Mouse (Mus musculus) embryonic fibroblast, embryonic 13.5 days (primary cell): ENCODE measurements around the gene Psmd13. TPM values are rescaled to one million over a fixed set of nuclear protein-coding genes. Genes with fewer than 3 reads are reported as not detected.

Experiments used
- H3K27ac ChIP-seq: 2 replicates; pipeline ENCODE4 v1.5.1; 2012; ENCODE audit warnings: low read length, control low read depth, inconsistent platforms; ENCODE audit not compliant: insufficient read depth
- H3K4me1 ChIP-seq: 2 replicates; pipeline ENCODE4 v1.6.1; 2011; ENCODE audit warnings: low read length; ENCODE audit not compliant: control insufficient read depth, insufficient read depth
- H3K4me3 ChIP-seq: 2 replicates; pipeline ENCODE4 v1.5.1; 2011; ENCODE audit warnings: mild to moderate bottlenecking, control low read depth, low read length; ENCODE audit not compliant: insufficient read depth
- CTCF ChIP-seq: IDR thresholded peaks from 2 replicates; pipeline ENCODE4 v1.5.1; 2011; ENCODE audit warnings: mild to moderate bottlenecking, control low read depth, low read length, moderate library complexity, borderline replicate concordance; ENCODE audit not compliant: insufficient read depth
- POLR2A ChIP-seq: IDR thresholded peaks from 2 replicates; pipeline ENCODE4 v1.6.1; 2011; ENCODE audit warnings: low read depth, mild to moderate bottlenecking, control low read depth, low read length, moderate library complexity
- polyA plus RNA-seq: library from polyadenylated mRNA; stranded (reverse); fragments of >200 nt; gene quantifications from 2 replicates; pipeline ENCODE4 v1.2.4, GENCODE M21; 2011; ENCODE audit warnings: low read depth; ENCODE audit not compliant: missing spikeins, insufficient read length

Gene Psmd13
- polyA plus RNA-seq, 1 experiment: 206 TPM

GRCm38 (mm10) chr7:140855860-140856784 is 25.6 kb upstream of the Psmd13 start, which contains the start of gene Gm45785:
TSS of gene Gm45785 (minus strand) at chr7:140856331.
- 0 out of 2 replicates have a peak, but pooled peaks cover 4% of the 10 kb centered on the region for H3K4me1 ChIP-seq
- H3K4me3 ChIP-seq: peak within 1 kb of the TSS; percentile 80
- TF ChIP-seq POLR2A (peak; percentile 80), CTCF (no peak)
- H3K27ac ChIP-seq: peak within 1 kb of the TSS; percentile 78

DNA sequence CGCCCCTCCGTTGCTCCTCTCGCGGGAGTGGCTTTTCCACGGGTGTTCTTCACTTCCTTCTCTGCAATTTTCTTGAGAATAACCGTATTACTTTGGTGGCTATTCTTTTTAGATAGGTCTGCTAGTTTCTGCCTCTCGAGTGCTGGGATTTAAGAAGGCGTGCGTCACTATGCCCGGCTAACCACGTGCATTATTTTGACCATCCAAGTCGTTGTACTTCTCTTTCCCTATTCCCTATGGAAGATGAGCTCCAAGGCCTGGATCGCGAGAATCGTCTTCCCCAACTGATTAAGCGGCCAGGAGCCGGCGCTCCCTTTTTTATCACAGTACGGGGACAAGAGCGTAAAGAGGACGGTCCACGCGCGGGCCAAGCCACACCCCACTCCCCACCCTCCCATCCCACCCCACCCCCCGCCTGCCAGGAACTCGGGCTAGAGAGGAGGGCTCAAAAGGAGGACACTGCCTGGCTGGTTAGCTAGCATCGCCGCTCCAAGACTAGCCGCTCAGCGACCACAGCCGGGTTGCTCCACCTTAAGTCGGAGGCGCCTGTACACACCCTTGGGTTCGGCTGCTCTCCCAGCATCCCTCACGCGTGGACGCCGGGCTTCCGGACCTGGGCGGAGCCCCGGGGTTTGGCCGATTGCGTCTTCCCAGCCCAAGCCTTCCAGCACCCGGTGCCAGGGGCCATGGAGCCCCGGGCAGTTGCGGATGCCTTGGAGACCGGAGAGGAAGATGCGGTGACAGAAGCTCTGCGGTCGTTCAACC is 24.8 kb upstream of the Psmd13 start, which contains the start of gene Ric8a:
Ric8a (plus strand) TSS at position 173 of the 765 bp plus-strand sequence.
- TF ChIP-seq POLR2A (peak; percentile 74), CTCF (no peak)
- peak within 1 kb of the TSS; percentile 80 for H3K4me3 ChIP-seq
- H3K27ac ChIP-seq: peak within 1 kb of the TSS; percentile 78
- 0 out of 2 replicates have a peak, but pooled peaks cover 4% of the 10 kb centered on the region for H3K4me1 ChIP-seq

- TF ChIP-seq CTCF: no peak
- TF ChIP-seq POLR2A: no peak
These were observed 23.9 kb upstream of the Psmd13 start, which contains the start of gene Bet1l for GRCm38 (mm10) chr7:140857550-140858505. TSS of gene Bet1l (minus strand) at chr7:140857577.

GRCm38 (mm10) chr7:140858746-140859145 is 23.0 kb upstream of the Psmd13 start:
- no peak overlapping the region for H3K27ac ChIP-seq
- 0 out of 2 replicates have a peak, but pooled peaks cover 4% of the 10 kb centered on the region for H3K4me1 ChIP-seq
- no peak for TF ChIP-seq POLR2A
- no peak for TF ChIP-seq CTCF
- peak overlapping the region; percentile 80 for H3K4me3 ChIP-seq

More at GRCm38 (mm10) chr7:140857550-140858505, 23.9 kb upstream of the Psmd13 start, which contains the start of gene Bet1l:
- H3K27ac ChIP-seq: peak within 1 kb of the TSS; percentile 78
- 0 out of 2 replicates have a peak, but pooled peaks cover 4% of the 10 kb centered on the region for H3K4me1 ChIP-seq
- peak within 1 kb of the TSS; percentile 80 for H3K4me3 ChIP-seq

DNA sequence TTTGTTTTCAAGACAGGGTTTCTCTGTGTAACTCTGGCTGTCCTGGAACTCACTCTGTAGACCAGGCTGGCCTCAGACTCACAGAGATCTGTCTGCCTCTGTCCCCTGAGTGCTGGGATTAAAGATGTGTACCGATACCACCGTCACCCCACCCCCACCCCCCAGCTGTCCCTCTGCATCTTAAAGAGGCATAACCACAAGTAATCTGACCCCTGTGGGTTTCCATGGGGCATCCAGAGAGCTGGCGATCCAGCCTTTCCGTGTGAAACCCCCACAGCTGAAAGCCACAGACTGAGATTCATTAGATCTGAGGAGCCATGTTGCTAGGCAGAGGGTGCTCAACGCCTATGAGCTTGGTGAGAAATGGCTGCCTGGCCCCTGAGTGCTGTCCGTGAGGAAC is 21.8 kb upstream of the Psmd13 start:
- TF ChIP-seq POLR2A: no peak
- no peak for TF ChIP-seq CTCF
- H3K4me3 ChIP-seq: no peak overlapping the region
- H3K4me1 ChIP-seq: 0 out of 2 replicates have a peak, but pooled peaks cover 4% of the 10 kb centered on the region
- no peak overlapping the region for H3K27ac ChIP-seq

DNA sequence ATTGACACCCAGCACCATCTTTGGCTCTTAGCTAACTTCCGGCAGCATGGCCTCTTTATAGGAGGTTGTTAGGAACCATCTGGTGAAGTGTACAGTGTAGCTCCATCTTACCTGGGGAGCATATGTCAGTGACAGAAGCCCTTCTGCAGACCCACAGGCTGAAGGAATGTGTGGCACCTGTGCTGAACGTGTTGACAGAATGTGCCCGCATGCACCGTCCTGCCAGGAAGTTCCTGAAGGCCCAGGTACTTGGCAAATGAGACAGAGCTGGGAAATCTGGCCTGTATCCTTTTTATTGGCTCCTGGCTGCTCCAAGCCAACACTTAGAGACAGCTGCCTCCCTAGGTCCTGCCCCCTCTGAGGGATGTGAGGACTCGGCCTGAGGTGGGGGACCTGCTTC is 21.0 kb upstream of the Psmd13 start:
- Histone ChIP-seq H3K4me3 (no peak overlapping the region), H3K4me1 (0 out of 2 replicates have a peak, but pooled peaks cover 4% of the 10 kb centered on the region), H3K27ac (no peak overlapping the region)
- TF ChIP-seq CTCF (no peak), POLR2A (no peak)

GRCm38 (mm10) chr7:140864761-140865160 is 17.0 kb upstream of the Psmd13 start:
- no peak overlapping the region for H3K4me3 ChIP-seq
- H3K4me1 ChIP-seq: no peaks in the 10 kb centered on the region
- TF ChIP-seq POLR2A: peak; percentile 30; the same call in 1 of the 2 replicates
- no peak for TF ChIP-seq CTCF
- no peak overlapping the region for H3K27ac ChIP-seq

DNA sequence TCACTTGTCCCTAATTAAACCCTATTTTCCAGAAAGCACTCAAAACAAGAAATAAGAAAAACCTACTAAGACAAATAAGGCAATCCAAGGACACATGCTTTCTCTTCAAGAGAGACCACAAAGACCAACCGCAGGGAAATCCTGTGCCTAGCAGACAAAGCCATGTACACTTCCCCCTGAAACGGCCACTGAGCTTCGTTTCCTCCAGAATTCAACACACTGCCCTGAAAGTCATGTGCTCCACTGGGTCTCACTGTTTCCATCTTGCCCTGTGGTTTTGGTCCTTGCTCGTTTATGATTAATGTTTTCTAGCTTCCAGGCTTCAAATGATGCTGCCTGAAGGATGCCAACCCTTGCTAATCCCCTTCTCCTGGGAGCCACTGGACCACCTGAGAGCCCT is 7.5 kb upstream of the Psmd13 start:
- no peak overlapping the region for H3K27ac ChIP-seq
- H3K4me1 ChIP-seq: no peaks in the 10 kb centered on the region
- no peak overlapping the region for H3K4me3 ChIP-seq
- TF ChIP-seq POLR2A (no peak), CTCF (no peak)
